Mouse (Mus musculus) megakaryocyte, embryonic 14.5 days (primary cell): ENCODE results near the gene Efl1. TPM values are rescaled to one million over a fixed set of nuclear protein-coding genes. Genes with fewer than 3 reads are reported as not detected.

Experiments used
- H3K27me3 ChIP-seq: replicated peaks from 2 replicates; pipeline ENCODE3; 2012; ENCODE audit warnings: inconsistent platforms
- H3K36me3 ChIP-seq: replicated peaks from 2 replicates; pipeline ENCODE3; 2012; ENCODE audit warnings: low read length, inconsistent platforms, mixed read lengths
- H3K4me1 ChIP-seq: 2 replicates; pipeline ENCODE4 v1.6.1; 2012; ENCODE audit warnings: inconsistent platforms
- H3K4me3 ChIP-seq: replicated peaks from 2 replicates; pipeline ENCODE3; 2012; ENCODE audit warnings: moderate library complexity, mild to moderate bottlenecking, inconsistent platforms
- H3K9me3 ChIP-seq: 2 replicates; pipeline ENCODE4 v1.6.1; 2012; ENCODE audit warnings: inconsistent platforms
- FLI1 ChIP-seq: IDR thresholded peaks from 2 replicates; pipeline ENCODE4 v1.6.1; 2012; ENCODE audit warnings: low read length, inconsistent platforms, mixed read lengths
- GATA1 ChIP-seq: IDR thresholded peaks from 3 replicates; pipeline ENCODE4 v1.6.1; 2012; ENCODE audit warnings: mixed read lengths, low read length, inconsistent platforms, borderline replicate concordance
- polyA plus RNA-seq: library from polyadenylated mRNA; stranded (reverse); fragments of >175 nt; gene quantifications from 2 replicates; pipeline ENCODE4 v1.2.3, GENCODE M21; 2012; ENCODE audit warnings: low replicate concordance; ENCODE audit not compliant: insufficient read depth

Efl1 gene
- polyA plus RNA-seq, 1 experiment, result 3.8 TPM

GRCm38 (mm10) chr7:82802206-82802605, 153.8 kb downstream of the Efl1 start:
- Histone ChIP-seq H3K4me1 (no peaks in the 10 kb centered on the region), H3K9me3 (no peaks in the 10 kb centered on the region), H3K36me3 (no peaks in the 10 kb centered on the region), H3K27me3 (peaks cover 14% of the 10 kb centered on the region), H3K4me3 (no peak overlapping the region)
- TF ChIP-seq GATA1 (no peak), FLI1 (no peak)

DNA sequence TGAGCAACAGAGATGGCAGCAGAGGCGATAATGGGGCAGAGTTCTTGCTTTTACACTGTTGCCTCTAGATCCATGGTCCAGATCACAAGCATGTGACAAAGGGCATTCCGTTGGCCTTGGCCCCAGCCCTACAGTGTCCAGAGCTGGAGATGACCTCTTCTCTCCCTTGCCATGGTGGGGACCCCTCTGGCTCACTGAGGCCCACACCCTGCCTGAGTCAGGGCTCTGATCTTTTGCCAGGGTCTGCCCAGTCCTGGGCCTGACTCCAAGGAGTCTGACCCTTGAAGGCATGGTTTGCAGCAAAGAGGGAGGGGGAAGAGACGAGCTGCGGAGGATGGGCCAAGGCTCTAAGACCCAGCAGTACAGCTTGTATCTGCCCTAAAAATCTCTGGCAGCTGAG, 159.8 kb downstream of the Efl1 start:
- TF ChIP-seq FLI1, result no peak
- no peak for TF ChIP-seq GATA1
- H3K36me3 ChIP-seq, result no peaks in the 10 kb centered on the region
- H3K27me3 ChIP-seq, result peaks cover 23% of the 10 kb centered on the region
- peaks cover 3% of the 10 kb centered on the region; the same call in 1 of the 2 replicates for H3K9me3 ChIP-seq
- H3K4me1 ChIP-seq, result no peaks in the 10 kb centered on the region
- no peak overlapping the region for H3K4me3 ChIP-seq

DNA sequence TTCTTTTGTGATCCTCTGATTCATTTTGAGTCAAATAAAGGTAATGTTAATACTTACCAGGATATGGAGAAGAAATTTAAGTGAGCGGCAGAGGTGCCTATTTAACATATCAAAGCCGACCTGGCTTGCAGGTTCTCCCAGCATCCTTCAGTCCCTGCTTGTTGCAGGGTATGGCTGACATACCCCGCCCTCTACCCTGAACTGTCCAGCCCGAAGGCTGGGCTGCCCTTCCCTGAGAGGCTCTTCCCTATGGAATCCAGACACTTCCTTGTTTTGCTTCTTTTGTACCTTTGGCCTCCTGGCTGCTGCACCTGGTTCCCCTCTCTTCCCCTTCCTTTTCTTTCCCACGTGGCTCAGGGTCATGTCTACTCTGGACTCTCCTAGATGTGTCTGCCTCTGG, 160.7 kb downstream of the Efl1 start:
- no peak overlapping the region for H3K4me3 ChIP-seq
- H3K36me3 ChIP-seq, result no peaks in the 10 kb centered on the region
- peaks cover 20% of the 10 kb centered on the region for H3K27me3 ChIP-seq
- TF ChIP-seq GATA1, result no peak
- TF ChIP-seq FLI1, result no peak
- H3K4me1 ChIP-seq, result no peaks in the 10 kb centered on the region
- H3K9me3 ChIP-seq, result peaks cover 3% of the 10 kb centered on the region; the same call in 1 of the 2 replicates

GRCm38 (mm10) chr7:82810799-82811139, 162.4 kb downstream of the Efl1 start:
- Histone ChIP-seq H3K36me3 (no peaks in the 10 kb centered on the region), H3K9me3 (peaks cover 4% of the 10 kb centered on the region; the same call in 1 of the 2 replicates), H3K4me1 (no peaks in the 10 kb centered on the region), H3K27me3 (peaks cover 20% of the 10 kb centered on the region), H3K4me3 (no peak overlapping the region)
- no peak for TF ChIP-seq GATA1

- peaks cover 8% of the 10 kb centered on the region; the same call in 1 of the 2 replicates for H3K9me3 ChIP-seq
- peaks cover 20% of the 10 kb centered on the region for H3K27me3 ChIP-seq
- no peak for TF ChIP-seq GATA1
- no peak for TF ChIP-seq FLI1
- H3K36me3 ChIP-seq, result no peaks in the 10 kb centered on the region
- no peak overlapping the region for H3K4me3 ChIP-seq
- no peaks in the 10 kb centered on the region for H3K4me1 ChIP-seq
Observed at GRCm38 (mm10) chr7:82811140-82811851, 162.9 kb downstream of the Efl1 start.

DNA sequence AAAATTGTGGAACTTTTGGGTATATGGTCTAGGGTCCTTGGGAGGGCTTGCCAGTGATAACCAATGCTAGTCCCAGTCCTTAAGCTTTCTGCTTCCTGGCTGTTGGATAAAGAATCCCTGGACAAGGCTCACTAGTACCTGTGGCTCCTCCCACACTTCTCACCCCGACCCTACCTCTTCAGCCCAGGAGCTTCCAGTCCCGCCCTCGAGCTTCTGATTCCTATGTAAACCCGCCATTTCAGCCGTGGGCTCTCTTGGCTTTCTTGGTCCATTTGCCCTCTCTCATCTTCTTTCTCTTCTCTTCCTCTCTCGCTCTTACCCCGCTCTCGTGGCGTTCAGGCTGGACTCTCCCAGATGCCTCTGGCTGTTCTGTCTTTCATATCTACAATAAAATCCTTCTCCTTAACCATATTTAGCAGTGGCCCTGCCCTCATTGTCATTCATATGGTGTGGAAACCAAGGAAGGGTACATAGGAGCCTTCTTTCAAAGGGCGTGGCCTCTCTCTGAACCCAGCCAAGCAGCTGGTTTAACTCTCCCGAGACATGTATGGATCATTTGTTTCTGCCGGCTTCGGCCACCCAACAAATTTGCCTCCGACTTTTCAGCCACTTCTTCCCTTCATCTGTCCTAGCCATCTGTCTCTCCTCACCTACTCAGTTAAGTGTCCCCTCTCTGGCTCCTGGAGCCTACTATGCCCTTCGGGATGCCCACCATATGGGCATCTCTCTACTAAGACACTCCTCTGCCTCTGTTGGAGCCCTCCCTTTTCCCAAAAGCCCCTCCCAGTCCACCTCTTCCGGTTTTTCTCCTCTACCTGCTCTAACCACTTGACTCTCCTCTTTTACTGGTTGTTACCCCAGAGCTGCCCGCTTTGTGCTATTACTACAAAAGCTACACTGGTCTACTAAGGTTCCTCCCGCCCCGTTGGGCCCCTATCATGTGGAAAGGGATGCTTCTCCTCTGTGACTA, 164.1 kb downstream of the Efl1 start:
- no peak for TF ChIP-seq FLI1
- no peak for TF ChIP-seq GATA1
- no peaks in the 10 kb centered on the region for H3K4me1 ChIP-seq
- no peak overlapping the region for H3K4me3 ChIP-seq

DNA sequence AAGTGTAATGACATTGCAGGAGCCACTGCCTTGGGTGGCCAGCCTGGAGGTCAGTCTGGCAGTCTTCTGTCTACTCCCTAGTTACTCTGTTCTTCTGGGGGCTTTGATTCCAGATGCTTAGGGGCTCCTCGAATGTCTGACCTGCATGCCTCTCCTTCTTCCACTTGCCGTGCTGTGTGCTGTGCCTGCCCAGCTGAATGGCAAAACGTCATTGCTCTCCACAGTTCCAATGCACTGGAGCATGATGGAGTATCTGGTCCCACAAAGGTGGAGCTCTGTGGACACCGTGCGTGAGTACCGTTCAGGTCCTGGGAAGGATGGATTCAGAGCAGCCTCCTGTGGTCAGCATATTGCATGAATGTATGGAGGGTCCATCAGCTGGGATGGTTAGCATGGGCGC, 171.1 kb downstream of the Efl1 start:
- no peak overlapping the region for H3K4me3 ChIP-seq
- H3K9me3 ChIP-seq, result peaks cover 25% of the 10 kb centered on the region
- H3K36me3 ChIP-seq, result no peaks in the 10 kb centered on the region
- peaks cover 10% of the 10 kb centered on the region for H3K4me1 ChIP-seq
- TF ChIP-seq GATA1 (no peak), FLI1 (no peak)
- peaks cover 6% of the 10 kb centered on the region for H3K27me3 ChIP-seq

More for the DNA sequence above, 164.1 kb downstream of the Efl1 start:
- Histone ChIP-seq H3K9me3 (peaks cover 18% of the 10 kb centered on the region), H3K27me3 (peaks cover 20% of the 10 kb centered on the region), H3K36me3 (no peaks in the 10 kb centered on the region)

DNA sequence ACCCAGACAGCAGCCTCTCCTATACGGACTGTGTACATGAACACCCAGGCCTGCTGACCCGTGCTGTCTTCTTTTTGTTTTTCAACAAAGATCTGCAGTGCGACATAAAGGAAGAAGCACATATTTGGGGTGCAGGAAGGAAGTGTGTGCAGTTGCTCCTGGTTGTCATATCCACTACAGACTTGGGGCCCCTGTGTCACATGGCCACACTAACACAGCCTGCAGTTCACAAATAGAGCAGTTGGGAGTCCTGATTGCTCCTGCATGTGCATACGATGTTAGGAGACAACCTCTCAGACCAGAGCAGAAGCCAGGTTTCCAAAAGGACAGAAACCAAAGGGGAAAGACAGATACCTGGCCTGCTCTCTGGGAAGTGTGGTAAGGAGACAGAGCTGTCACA, 172.2 kb downstream of the Efl1 start:
- peaks cover 10% of the 10 kb centered on the region for H3K4me1 ChIP-seq
- H3K36me3 ChIP-seq, result no peaks in the 10 kb centered on the region
- H3K27me3 ChIP-seq, result peaks cover 6% of the 10 kb centered on the region
- H3K9me3 ChIP-seq, result peaks cover 24% of the 10 kb centered on the region
- TF ChIP-seq FLI1, result no peak
- no peak for TF ChIP-seq GATA1
- H3K4me3 ChIP-seq, result peak overlapping the region; percentile 12

- H3K27me3 ChIP-seq, result peaks cover 6% of the 10 kb centered on the region
- peaks cover 10% of the 10 kb centered on the region for H3K4me1 ChIP-seq
- H3K9me3 ChIP-seq, result peaks cover 17% of the 10 kb centered on the region
- H3K4me3 ChIP-seq, result no peak overlapping the region
- no peak for TF ChIP-seq FLI1
- no peak for TF ChIP-seq GATA1
- H3K36me3 ChIP-seq, result no peaks in the 10 kb centered on the region
Observed at GRCm38 (mm10) chr7:82821501-82821900, 173.1 kb downstream of the Efl1 start.

- no peak for TF ChIP-seq GATA1
- TF ChIP-seq FLI1, result no peak
Observed at GRCm38 (mm10) chr7:82822528-82822927, 174.1 kb downstream of the Efl1 start.

More at GRCm38 (mm10) chr7:82822528-82822927, 174.1 kb downstream of the Efl1 start:
- Histone ChIP-seq H3K36me3 (no peaks in the 10 kb centered on the region), H3K9me3 (peaks cover 10% of the 10 kb centered on the region), H3K27me3 (peaks cover 6% of the 10 kb centered on the region), H3K4me1 (peaks cover 13% of the 10 kb centered on the region), H3K4me3 (no peak overlapping the region)

Other genes starting within 250 kb of the Efl1 start
- gene Saxo2, start 86 bp upstream of the Efl1 start, polyA plus RNA-seq, result 1.4 TPM in 1 of 2 replicates, not detected in the other
- 1.7 and 1.8 TPM in 2 replicates for gene Mex3b, start 218.7 kb downstream of the Efl1 start, polyA plus RNA-seq